Mouse (Mus musculus) lung, postnatal 0 days (tissue): Measurements from ENCODE around the gene Riox2.

Experiments used
- CTCF ChIP-seq: IDR thresholded peaks from 2 replicates; pipeline ENCODE4 v1.5.1; 2016; ENCODE audit warnings: antibody characterized with exemption, mild to moderate bottlenecking
- EP300 ChIP-seq: IDR thresholded peaks from 2 replicates; pipeline ENCODE4 v1.6.1; 2016; ENCODE audit warnings: antibody characterized with exemption, mild to moderate bottlenecking, control low read depth

DNA sequence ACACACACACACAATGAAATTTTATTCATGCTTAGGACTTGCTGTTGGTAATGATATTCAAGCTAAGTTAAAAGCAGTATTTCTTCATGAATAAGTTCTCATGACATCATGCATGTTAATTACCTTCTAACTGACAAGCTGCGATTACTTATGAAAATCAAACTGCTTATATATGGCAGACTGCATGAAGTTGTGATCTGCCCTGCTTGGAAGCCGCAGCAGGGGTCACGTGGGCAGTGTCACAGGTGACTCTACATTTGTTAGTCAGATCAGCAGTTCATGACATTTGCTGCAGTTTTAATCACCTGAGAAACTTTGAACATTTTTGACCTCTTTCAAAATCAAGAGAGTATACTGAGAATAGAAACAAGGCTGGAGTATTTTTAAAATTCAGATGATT, 69.4 kb downstream of the Riox2 start:
- TF ChIP-seq EP300 (no peak), CTCF (no peak)
